Mouse (Mus musculus): ENCODE data around the gene Fpgs.

The Fpgs gene

GRCm38 (mm10) chr2:32634277-32635105, 69.5 kb downstream of the Fpgs start:
- DNase-seq (ENCODE audit: low spot score), result no peak

- no peak for DNase-seq (ENCODE audit: low spot score)
These were observed 70.3 kb downstream of the Fpgs start for GRCm38 (mm10) chr2:32633660-32634059.

Measured in ovary, postnatal 14 days (tissue).